Mouse (Mus musculus): ENCODE measurements around the gene Tkfc. TPM values are rescaled to one million over a fixed set of nuclear protein-coding genes. Genes with fewer than 3 reads are reported as not detected.
"Not testable (repeated sequence)": the region's sequence is repeated elsewhere in the genome, so short reads cannot be mapped to it uniquely, and the experiment has no call there.

Tkfc gene
- total RNA-seq, 4 experiments from 2014 or later: 9.4 to 11.3 (median 10.2) TPM

- no peak for DNase-seq (ENCODE audit: low spot score)
Observed at GRCm38 (mm10) chr19:10589127-10589857, 16.2 kb downstream of the Tkfc start.

- no peak for DNase-seq (ENCODE audit: low spot score)
Observed at GRCm38 (mm10) chr19:10587231-10587630, 18.2 kb downstream of the Tkfc start.

- DNase-seq (ENCODE audit: low spot score): no peak
Observed at GRCm38 (mm10) chr19:10585112-10585511, 20.3 kb downstream of the Tkfc start.

GRCm38 (mm10) chr19:10583550-10584146, 21.8 kb downstream of the Tkfc start:
- no peak for DNase-seq (ENCODE audit: low spot score)

GRCm38 (mm10) chr19:10581984-10582383, 23.5 kb downstream of the Tkfc start:
- no peak for DNase-seq (ENCODE audit: low spot score)

- no peak for DNase-seq (ENCODE audit: low spot score)
Observed at GRCm38 (mm10) chr19:10580761-10581160, 24.7 kb downstream of the Tkfc start.

- no peak for DNase-seq (ENCODE audit: low spot score)
Observed at GRCm38 (mm10) chr19:10580102-10580501, 25.4 kb downstream of the Tkfc start.

GRCm38 (mm10) chr19:10576690-10577561, 28.5 kb downstream of the Tkfc start, which contains the start of the genes Cyb561a3 and Tmem138:
Gene Cyb561a3 (plus strand): TSS chr19:10577172.
Gene Tmem138 (minus strand): TSS chr19:10577362.
- DNase-seq (ENCODE audit: low spot score): peak; percentile 95

GRCm38 (mm10) chr19:10569627-10570026, 35.8 kb downstream of the Tkfc start:
- no peak for DNase-seq (ENCODE audit: low spot score)

GRCm38 (mm10) chr19:10565217-10565616, 40.2 kb downstream of the Tkfc start:
- DNase-seq (ENCODE audit: low spot score): no peak

- DNase-seq (ENCODE audit: low spot score): no peak
Observed at GRCm38 (mm10) chr19:10564278-10564677, 41.2 kb downstream of the Tkfc start.

GRCm38 (mm10) chr19:10562351-10562750, 43.1 kb downstream of the Tkfc start:
- DNase-seq (ENCODE audit: low spot score): no peak

- DNase-seq (ENCODE audit: low spot score): peak; percentile 73
Observed at GRCm38 (mm10) chr19:10561558-10562314, 43.7 kb downstream of the Tkfc start.

- DNase-seq (ENCODE audit: low spot score): peak; percentile 21
Observed at GRCm38 (mm10) chr19:10560108-10560507, 45.3 kb downstream of the Tkfc start.

GRCm38 (mm10) chr19:10557837-10558375, 47.5 kb downstream of the Tkfc start:
- DNase-seq (ENCODE audit: low spot score): not testable (repeated sequence)

- no peak for DNase-seq (ENCODE audit: low spot score)
Observed at GRCm38 (mm10) chr19:10557430-10557829, 48.0 kb downstream of the Tkfc start.

- no peak for DNase-seq (ENCODE audit: low spot score)
Observed at GRCm38 (mm10) chr19:10557001-10557400, 48.5 kb downstream of the Tkfc start.

- DNase-seq (ENCODE audit: low spot score): peak; percentile 81
Observed at GRCm38 (mm10) chr19:10555624-10556510, 49.6 kb downstream of the Tkfc start, which contains the start of gene Tmem216. Gene Tmem216 (minus strand): TSS chr19:10556238.

GRCm38 (mm10) chr19:10539454-10539853, 66.0 kb downstream of the Tkfc start:
- no peak for DNase-seq (ENCODE audit: low spot score)

Measured in heart, adult 8-10 months (tissue).